Mouse (Mus musculus) heart, embryonic 12.5 days (tissue): Measurements from ENCODE around the gene Disp2. TPM values are rescaled to one million over a fixed set of nuclear protein-coding genes. Genes with fewer than 3 reads are reported as not detected.

ENCODE experiments used
- ATAC-seq: fragments of 200-750 bp; cut with Nextera tagmentation; 2 replicates; pipeline ENCODE4 v1.8.0; 2017; ENCODE audit warnings: moderate TSS enrichment, moderate library complexity; ENCODE audit not compliant: insufficient number of reproducible peaks, low FRiP score
- H3K27ac ChIP-seq: fragments of 300-500 bp; sonication (generic); 2 replicates; pipeline ENCODE4 v1.5.1; 2016; ENCODE audit warnings: mild to moderate bottlenecking, moderate library complexity; ENCODE audit not compliant: poor library complexity, severe bottlenecking
- H3K27me3 ChIP-seq: fragments of 300-500 bp; sonication (generic); replicated peaks from 2 replicates; pipeline ENCODE4 v1.6.1; 2016; ENCODE audit warnings: mild to moderate bottlenecking, moderate library complexity
- H3K36me3 ChIP-seq: fragments of 300-500 bp; sonication (generic); 2 replicates; pipeline ENCODE4 v1.6.1; 2016; ENCODE audit warnings: mild to moderate bottlenecking, moderate library complexity
- H3K4me1 ChIP-seq: fragments of 300-500 bp; sonication (generic); replicated peaks from 2 replicates; pipeline ENCODE4 v1.6.1; 2016; ENCODE audit warnings: mild to moderate bottlenecking
- H3K4me2 ChIP-seq: fragments of 300-500 bp; sonication (generic); 2 replicates; pipeline ENCODE4 v1.6.1; 2016; ENCODE audit warnings: mild to moderate bottlenecking, moderate library complexity
- H3K4me3 ChIP-seq: fragments of 300-500 bp; sonication (generic); 2 replicates; pipeline ENCODE4 v1.5.1; 2016; ENCODE audit warnings: mild to moderate bottlenecking
- H3K9ac ChIP-seq: fragments of 300-500 bp; sonication (generic); 2 replicates; pipeline ENCODE4 v1.6.1; 2016; ENCODE audit warnings: mild to moderate bottlenecking, moderate library complexity
- H3K9me3 ChIP-seq: fragments of 300-500 bp; sonication (generic); replicated peaks from 2 replicates; pipeline ENCODE4 v1.6.1; 2016; ENCODE audit warnings: mild to moderate bottlenecking, moderate library complexity
- WGBS: fragments of 180-500 bp; shearing (Covaris S2); methylation state at CpG from one replicate; pipeline ENCODE4 v1.1.7; 2016; 5-methylcytosine and 5-hydroxymethylcytosine counted together
- polyA plus RNA-seq: library from polyadenylated mRNA; unstranded; fragments of >200 nt; fragmentation: Nextera tagmentation; extraction: Ambion mirVana; gene quantifications from 2 replicates; pipeline ENCODE4 v1.2.1, GENCODE M21; 2016

Gene Disp2
- polyA plus RNA-seq, 1 experiment from 2014 or later: 0.23 TPM

- no peak for ATAC-seq
Measured at GRCm38 (mm10) chr2:118774536-118774935, 5.0 kb upstream of the Disp2 start.

DNA sequence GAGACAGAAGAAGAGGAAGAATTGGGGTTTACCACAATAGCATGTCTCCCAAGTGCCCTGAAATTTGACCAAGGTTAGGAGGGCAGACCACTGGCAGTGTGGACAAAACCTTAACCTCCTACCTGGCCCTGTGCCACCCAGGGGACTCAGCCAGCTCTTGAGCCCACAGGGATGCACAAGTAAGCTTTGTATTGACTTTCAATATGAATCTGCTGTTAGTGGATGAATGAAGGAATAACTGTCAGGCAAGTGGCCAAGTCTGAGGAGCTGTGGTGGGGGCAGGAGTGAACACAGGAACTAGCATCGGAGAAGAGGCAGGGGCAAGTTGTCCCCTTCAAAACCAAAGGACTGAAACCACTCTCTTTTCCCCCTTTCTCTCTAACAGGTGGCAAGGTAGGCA lies 4.1 kb upstream of the Disp2 start:
- Histone ChIP-seq H3K9me3 (no peaks in the 10 kb centered on the region), H3K36me3 (no peaks in the 10 kb centered on the region), H3K4me3 (no peak overlapping the region), H3K4me1 (peaks cover 12% of the 10 kb centered on the region), H3K4me2 (no peak overlapping the region), H3K27me3 (peaks cover 14% of the 10 kb centered on the region; the same call in 1 of the 2 replicates), H3K27ac (no peak overlapping the region), H3K9ac (no peak overlapping the region)
- no peak for ATAC-seq
- 77% methylated on average over 1 of the region's 1 CpGs for WGBS

More at GRCm38 (mm10) chr2:118774536-118774935, 5.0 kb upstream of the Disp2 start:
- Histone ChIP-seq H3K27ac (no peak overlapping the region), H3K9me3 (no peaks in the 10 kb centered on the region), H3K27me3 (peaks cover 14% of the 10 kb centered on the region; the same call in 1 of the 2 replicates), H3K4me3 (no peak overlapping the region), H3K4me2 (no peak overlapping the region), H3K36me3 (no peaks in the 10 kb centered on the region), H3K9ac (no peak overlapping the region), H3K4me1 (peaks cover 6% of the 10 kb centered on the region)
- 78% methylated on average over 2 of the region's 2 CpGs for WGBS

- H3K9ac ChIP-seq: no peak overlapping the region
- H3K4me1 ChIP-seq: peaks cover 12% of the 10 kb centered on the region
- no peak overlapping the region for H3K4me3 ChIP-seq
- ATAC-seq: peak; percentile 20; the same call in 1 of the 2 replicates
- H3K27ac ChIP-seq: no peak overlapping the region
- no peak overlapping the region for H3K4me2 ChIP-seq
- H3K36me3 ChIP-seq: no peaks in the 10 kb centered on the region
- 77% methylated on average over 3 of the region's 4 CpGs for WGBS
- H3K9me3 ChIP-seq: no peaks in the 10 kb centered on the region
- peaks cover 15% of the 10 kb centered on the region; the same call in 1 of the 2 replicates for H3K27me3 ChIP-seq
Measured at GRCm38 (mm10) chr2:118775846-118776245, 3.7 kb upstream of the Disp2 start.

DNA sequence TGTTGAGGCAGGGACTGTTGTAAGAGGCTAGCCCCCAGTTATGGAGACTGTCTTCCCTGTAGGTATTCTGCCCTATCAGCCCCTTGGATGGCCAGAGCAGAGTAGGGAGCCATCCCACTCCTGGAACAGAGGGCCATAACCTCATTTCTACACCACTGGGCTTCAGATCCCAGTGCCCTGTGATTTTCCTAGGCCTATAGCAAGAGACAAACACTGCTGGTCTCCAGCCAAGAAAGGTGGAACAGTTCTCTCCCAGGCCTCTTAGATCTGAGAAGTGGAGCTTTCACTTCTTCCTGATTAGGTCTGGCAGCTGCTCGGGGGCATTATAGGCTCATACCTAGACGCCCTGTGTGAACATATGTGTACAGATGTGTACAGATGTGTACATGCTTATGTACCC lies 3.2 kb upstream of the Disp2 start:
- no peak for ATAC-seq
- Histone ChIP-seq H3K4me2 (no peak overlapping the region), H3K9ac (no peak overlapping the region), H3K4me1 (peaks cover 12% of the 10 kb centered on the region), H3K9me3 (no peaks in the 10 kb centered on the region), H3K27me3 (peaks cover 18% of the 10 kb centered on the region; the same call in 1 of the 2 replicates), H3K4me3 (no peak overlapping the region), H3K36me3 (no peaks in the 10 kb centered on the region), H3K27ac (no peak overlapping the region)
- WGBS: 59% methylated on average over 2 of the region's 2 CpGs

DNA sequence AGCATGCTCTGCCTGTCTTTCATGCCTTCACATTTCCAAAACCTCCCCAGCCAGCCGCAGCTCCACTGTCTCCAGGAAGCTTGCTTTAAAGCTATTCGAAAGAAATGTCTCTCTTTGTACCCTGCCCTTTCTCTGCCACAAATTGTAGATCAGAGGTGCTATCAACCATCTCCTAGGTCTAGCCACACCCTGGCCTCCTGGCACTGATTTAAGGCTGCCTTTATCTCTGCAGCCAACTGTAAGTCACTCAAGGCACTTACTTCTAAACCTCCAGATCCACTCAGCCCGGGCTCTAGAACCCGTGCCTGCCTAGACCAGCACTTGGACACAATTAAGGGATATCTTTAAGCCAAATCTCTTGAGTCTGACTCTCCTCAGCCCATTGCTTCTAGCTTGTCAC lies 1.1 kb upstream of the Disp2 start:
- H3K9me3 ChIP-seq: no peaks in the 10 kb centered on the region
- H3K4me2 ChIP-seq: no peak overlapping the region
- ATAC-seq: no peak
- peaks cover 12% of the 10 kb centered on the region for H3K4me1 ChIP-seq
- H3K27ac ChIP-seq: no peak overlapping the region
- no peaks in the 10 kb centered on the region for H3K36me3 ChIP-seq
- H3K9ac ChIP-seq: no peak overlapping the region
- WGBS: 66% methylated on average over 4 of the region's 4 CpGs
- H3K4me3 ChIP-seq: no peak overlapping the region
- peaks cover 9% of the 10 kb centered on the region; the same call in 1 of the 2 replicates for H3K27me3 ChIP-seq

DNA sequence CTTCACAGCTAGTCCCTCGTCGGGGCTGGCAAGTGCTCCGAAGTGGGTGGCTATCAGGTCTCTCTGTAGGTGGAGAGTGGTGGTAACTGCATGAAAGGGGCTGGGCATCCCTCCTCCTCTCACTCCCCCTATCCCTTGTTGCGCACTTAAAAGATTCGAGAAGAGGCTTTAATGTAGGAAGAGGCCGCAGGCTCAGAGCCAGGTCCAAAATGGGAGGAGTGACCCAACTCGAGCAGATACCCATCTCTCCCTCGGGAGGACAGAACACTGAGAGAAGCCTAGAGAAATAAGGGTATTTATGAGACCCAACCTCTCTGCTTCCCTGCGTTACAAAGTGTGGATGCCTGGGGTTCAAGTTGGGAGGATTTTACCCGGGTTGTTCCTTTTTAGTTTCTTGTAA lies 454 bp upstream of the Disp2 start:
- ATAC-seq: no peak
- Histone ChIP-seq H3K4me1 (peaks cover 12% of the 10 kb centered on the region), H3K4me2 (peak overlapping the region; percentile 73), H3K27ac (no peak overlapping the region), H3K36me3 (no peaks in the 10 kb centered on the region), H3K27me3 (peaks cover 9% of the 10 kb centered on the region; the same call in 1 of the 2 replicates), H3K9me3 (no peaks in the 10 kb centered on the region), H3K4me3 (peak overlapping the region; percentile 42), H3K9ac (peak overlapping the region; percentile 27; the same call in 1 of the 2 replicates)
- 9% methylated on average over 10 of the region's 10 CpGs for whole genome bisulfite sequencing

DNA sequence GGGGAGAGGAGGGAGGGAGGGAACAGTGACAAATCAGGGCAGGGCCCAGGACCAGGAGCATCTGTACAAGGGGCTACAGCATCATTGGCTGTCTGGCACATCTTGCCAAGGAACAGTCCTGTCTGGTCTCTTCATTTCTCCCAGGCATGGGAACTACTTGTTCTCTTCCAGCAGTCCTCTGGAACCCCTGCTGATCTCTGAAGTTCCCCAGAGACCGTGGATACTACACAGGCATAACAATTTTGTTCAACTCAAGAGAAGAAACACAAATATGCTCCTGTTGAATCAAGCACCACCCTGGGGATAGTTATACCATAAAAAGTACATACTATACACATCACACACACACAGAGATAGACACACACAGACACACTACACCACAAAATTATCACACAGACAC lies 1.6 kb downstream of the Disp2 start:
- H3K36me3 ChIP-seq: no peaks in the 10 kb centered on the region
- no peak overlapping the region for H3K27ac ChIP-seq
- whole genome bisulfite sequencing: 33% methylated on average over 1 of the region's 1 CpGs
- no peak overlapping the region for H3K4me2 ChIP-seq
- H3K4me1 ChIP-seq: peaks cover 12% of the 10 kb centered on the region
- peaks cover 9% of the 10 kb centered on the region; the same call in 1 of the 2 replicates for H3K27me3 ChIP-seq
- ATAC-seq: no peak
- no peak overlapping the region for H3K9ac ChIP-seq
- H3K4me3 ChIP-seq: no peak overlapping the region
- no peaks in the 10 kb centered on the region for H3K9me3 ChIP-seq

DNA sequence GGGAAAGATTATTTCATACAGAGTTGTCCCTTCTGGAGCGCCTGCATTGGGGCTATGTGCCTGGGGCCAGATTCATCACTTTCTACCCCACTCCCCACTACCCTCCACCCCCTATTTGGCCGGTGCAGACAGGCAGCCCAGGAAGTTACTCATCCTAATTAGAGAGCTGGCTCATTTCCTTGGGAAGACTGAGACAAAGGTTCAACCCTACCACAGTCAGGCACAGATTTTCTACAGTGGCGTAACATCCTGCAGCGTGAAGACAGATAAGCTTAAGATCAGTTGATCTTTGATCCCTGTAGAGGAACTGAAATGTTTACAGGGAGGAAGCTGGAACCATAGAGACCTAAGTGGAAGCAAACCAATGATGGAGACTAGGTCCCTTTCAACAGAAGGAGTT lies 2.8 kb downstream of the Disp2 start:
- Histone ChIP-seq H3K27me3 (peaks cover 9% of the 10 kb centered on the region; the same call in 1 of the 2 replicates), H3K4me3 (no peak overlapping the region), H3K27ac (no peak overlapping the region), H3K4me2 (no peak overlapping the region), H3K36me3 (no peaks in the 10 kb centered on the region), H3K4me1 (peaks cover 12% of the 10 kb centered on the region), H3K9me3 (no peaks in the 10 kb centered on the region), H3K9ac (no peak overlapping the region)
- WGBS: 40% methylated on average over 4 of the region's 4 CpGs
- no peak for ATAC-seq

DNA sequence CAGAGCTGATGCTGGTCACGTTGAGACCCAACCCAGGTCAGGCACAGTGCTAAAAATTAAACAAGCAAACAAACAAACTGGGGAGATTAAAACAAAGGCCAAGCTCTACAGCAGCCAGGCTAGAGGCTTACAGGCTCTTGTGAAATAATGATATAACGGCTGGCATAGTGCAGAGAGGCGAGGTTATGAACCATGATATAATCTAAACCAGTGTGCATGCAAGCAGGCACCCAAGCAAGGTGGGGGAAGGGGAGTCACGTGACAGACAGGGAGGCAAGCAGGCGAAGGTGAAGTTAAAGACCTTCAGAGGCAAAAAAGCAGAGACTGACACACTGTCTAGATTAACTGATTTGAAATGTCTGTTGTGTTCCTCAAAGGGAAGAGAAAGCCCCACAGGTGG lies 3.6 kb downstream of the Disp2 start:
- Histone ChIP-seq H3K9me3 (no peaks in the 10 kb centered on the region), H3K27me3 (peaks cover 10% of the 10 kb centered on the region; the same call in 1 of the 2 replicates), H3K4me1 (peaks cover 12% of the 10 kb centered on the region), H3K9ac (no peak overlapping the region), H3K36me3 (no peaks in the 10 kb centered on the region), H3K27ac (no peak overlapping the region), H3K4me2 (no peak overlapping the region), H3K4me3 (no peak overlapping the region)
- ATAC-seq: no peak
- 53% methylated on average over 5 of the region's 5 CpGs for WGBS

DNA sequence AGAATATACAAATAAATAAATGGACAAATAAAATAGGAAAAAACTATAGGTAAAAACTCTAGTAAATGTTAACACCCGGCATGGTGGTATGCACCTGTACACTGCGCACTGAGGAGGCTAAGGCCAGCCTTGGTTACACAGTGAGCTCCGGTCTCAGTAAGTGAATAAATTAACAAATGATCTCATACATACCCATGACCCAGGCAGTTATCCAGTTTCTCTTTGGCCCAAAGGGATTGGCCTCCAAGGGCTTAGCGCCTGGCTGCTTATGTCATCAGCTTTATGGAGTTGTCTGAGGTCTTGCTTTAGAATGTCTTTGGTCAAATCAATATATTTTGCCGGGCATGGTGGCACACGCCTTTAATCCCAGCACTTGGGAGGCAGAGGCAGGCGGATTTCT lies 4.1 kb downstream of the Disp2 start:
- Histone ChIP-seq H3K4me3 (no peak overlapping the region), H3K27ac (no peak overlapping the region), H3K4me2 (no peak overlapping the region), H3K4me1 (peaks cover 12% of the 10 kb centered on the region), H3K9me3 (no peaks in the 10 kb centered on the region), H3K27me3 (peaks cover 10% of the 10 kb centered on the region; the same call in 1 of the 2 replicates), H3K36me3 (no peaks in the 10 kb centered on the region), H3K9ac (no peak overlapping the region)
- no peak for ATAC-seq
- WGBS: 82% methylated on average over 7 of the region's 7 CpGs

- H3K4me2 ChIP-seq: no peak overlapping the region
Measured at GRCm38 (mm10) chr2:118786525-118786924, 7.0 kb downstream of the Disp2 start.

DNA sequence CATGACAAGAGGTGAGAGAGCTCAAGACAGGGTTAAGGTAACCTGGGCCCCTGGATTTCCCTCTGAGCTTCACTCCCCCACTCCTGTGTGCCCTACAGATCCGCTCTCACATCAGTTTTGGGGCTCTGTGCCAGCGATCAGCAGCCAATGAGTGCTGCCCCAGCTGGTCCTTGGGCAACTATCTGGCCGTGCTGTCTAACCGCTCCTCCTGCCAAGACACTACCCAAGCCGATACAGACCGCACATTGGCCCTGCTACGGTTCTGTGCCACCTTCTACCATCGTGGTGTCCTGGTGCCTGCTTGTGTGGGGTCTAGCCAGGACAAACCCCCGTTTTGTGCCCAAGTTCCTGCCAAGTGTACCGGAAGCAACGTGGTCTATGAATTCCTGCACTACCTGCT lies 10.0 kb downstream of the Disp2 start:
- Histone ChIP-seq H3K27ac (no peak overlapping the region), H3K27me3 (peaks cover 44% of the 10 kb centered on the region), H3K36me3 (no peaks in the 10 kb centered on the region), H3K9me3 (no peaks in the 10 kb centered on the region), H3K9ac (no peak overlapping the region), H3K4me1 (peaks cover 11% of the 10 kb centered on the region), H3K4me3 (no peak overlapping the region), H3K4me2 (no peak overlapping the region)
- no peak for ATAC-seq
- 89% methylated on average over 11 of the region's 11 CpGs for WGBS

More at GRCm38 (mm10) chr2:118786525-118786924, 7.0 kb downstream of the Disp2 start:
- Histone ChIP-seq H3K4me1 (peaks cover 11% of the 10 kb centered on the region), H3K9ac (no peak overlapping the region), H3K27ac (no peak overlapping the region), H3K4me3 (no peak overlapping the region), H3K9me3 (no peaks in the 10 kb centered on the region), H3K27me3 (peaks cover 21% of the 10 kb centered on the region), H3K36me3 (no peaks in the 10 kb centered on the region)
- ATAC-seq: no peak
- 62% methylated on average over 5 of the region's 5 CpGs for WGBS
